Mouse (Mus musculus): ENCODE results near the gene Bckdhb.
"Not testable (repeated sequence)": the region's sequence is repeated elsewhere in the genome, so short reads cannot be mapped to it uniquely, and the experiment has no call there.

Bckdhb gene

GRCm38 (mm10) chr9:83963296-83963695, 38.4 kb downstream of the Bckdhb start:
- no peak for DNase-seq (ENCODE audit: low spot score)

- no peak for DNase-seq (ENCODE audit: low spot score)
Measured at GRCm38 (mm10) chr9:83964376-83964775, 39.4 kb downstream of the Bckdhb start.

GRCm38 (mm10) chr9:83967439-83968050, 42.6 kb downstream of the Bckdhb start:
- no peak for DNase-seq (ENCODE audit: low spot score)

GRCm38 (mm10) chr9:83969326-83969725, 44.4 kb downstream of the Bckdhb start:
- peak; percentile 12 for DNase-seq (ENCODE audit: low spot score)

- DNase-seq (ENCODE audit: low spot score), result no peak
Measured at GRCm38 (mm10) chr9:83973467-83973866, 48.5 kb downstream of the Bckdhb start.

- DNase-seq (ENCODE audit: low spot score), result no peak
Measured at GRCm38 (mm10) chr9:83975811-83976210, 50.9 kb downstream of the Bckdhb start.

GRCm38 (mm10) chr9:83981234-83981633, 56.3 kb downstream of the Bckdhb start:
- DNase-seq (ENCODE audit: low spot score), result no peak

- DNase-seq (ENCODE audit: low spot score), result no peak
Measured at GRCm38 (mm10) chr9:84008961-84009360, 84.0 kb downstream of the Bckdhb start.

- DNase-seq (ENCODE audit: low spot score), result no peak
Measured at GRCm38 (mm10) chr9:84011146-84011545, 86.2 kb downstream of the Bckdhb start.

- DNase-seq (ENCODE audit: low spot score), result not testable (repeated sequence)
Measured at GRCm38 (mm10) chr9:84018141-84018540, 93.2 kb downstream of the Bckdhb start.

- DNase-seq (ENCODE audit: low spot score), result peak; percentile 22
Measured at GRCm38 (mm10) chr9:84019627-84020026, 94.7 kb downstream of the Bckdhb start.

- DNase-seq (ENCODE audit: low spot score), result no peak
Measured at GRCm38 (mm10) chr9:84021189-84021588, 96.2 kb downstream of the Bckdhb start.

GRCm38 (mm10) chr9:84028120-84028519, 103.2 kb downstream of the Bckdhb start:
- DNase-seq (ENCODE audit: low spot score), result peak; percentile 5

GRCm38 (mm10) chr9:84030691-84031290, 105.8 kb downstream of the Bckdhb start:
- no peak for DNase-seq (ENCODE audit: low spot score)

- DNase-seq (ENCODE audit: low spot score), result no peak
Measured at GRCm38 (mm10) chr9:84031406-84031805, 106.5 kb downstream of the Bckdhb start.

GRCm38 (mm10) chr9:84032669-84033341, 107.9 kb downstream of the Bckdhb start:
- DNase-seq (ENCODE audit: low spot score), result peak; percentile 5

- DNase-seq (ENCODE audit: low spot score), result no peak
Measured at GRCm38 (mm10) chr9:84036046-84036445, 111.1 kb downstream of the Bckdhb start.

GRCm38 (mm10) chr9:84037224-84037623, 112.3 kb downstream of the Bckdhb start:
- DNase-seq (ENCODE audit: low spot score), result no peak

GRCm38 (mm10) chr9:84038946-84039345, 114.0 kb downstream of the Bckdhb start:
- DNase-seq (ENCODE audit: low spot score), result peak; percentile 14

GRCm38 (mm10) chr9:84040376-84040775, 115.4 kb downstream of the Bckdhb start:
- no peak for DNase-seq (ENCODE audit: low spot score)

GRCm38 (mm10) chr9:84041631-84042277, 116.8 kb downstream of the Bckdhb start:
- DNase-seq (ENCODE audit: low spot score), result no peak

- no peak for DNase-seq (ENCODE audit: low spot score)
Measured at GRCm38 (mm10) chr9:84042539-84042938, 117.6 kb downstream of the Bckdhb start.

GRCm38 (mm10) chr9:84044136-84044535, 119.2 kb downstream of the Bckdhb start:
- DNase-seq (ENCODE audit: low spot score), result no peak
